Mouse (Mus musculus) urinary bladder, postnatal 25 days (tissue): ENCODE data around the gene Tac2.

ENCODE experiments used
- DNase-seq: peaks from one replicate; pipeline ENCODE4 v3.0.0; 2022; ENCODE audit warnings: low spot score

Tac2 gene

DNA sequence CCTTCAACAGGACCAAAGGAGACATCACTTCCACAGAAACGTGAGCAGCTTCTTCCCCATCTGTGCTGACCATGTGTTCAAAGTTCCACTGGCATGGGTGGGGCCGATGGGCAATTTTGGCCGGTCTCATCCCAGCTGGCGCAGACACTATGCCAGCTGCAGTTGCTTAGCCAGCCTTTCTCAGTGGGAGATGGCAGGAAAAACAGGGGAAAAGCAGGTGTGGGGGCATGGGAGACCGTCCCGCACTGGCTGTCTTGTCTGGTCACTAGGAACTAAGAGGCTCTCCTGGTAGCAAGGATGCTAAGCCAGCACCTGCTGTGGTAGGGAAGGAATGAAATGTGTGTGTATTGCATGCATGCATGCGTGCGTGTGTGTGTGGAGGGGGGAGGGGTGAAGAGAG, 4.2 kb downstream of the Tac2 start:
- DNase-seq = no peak

DNA sequence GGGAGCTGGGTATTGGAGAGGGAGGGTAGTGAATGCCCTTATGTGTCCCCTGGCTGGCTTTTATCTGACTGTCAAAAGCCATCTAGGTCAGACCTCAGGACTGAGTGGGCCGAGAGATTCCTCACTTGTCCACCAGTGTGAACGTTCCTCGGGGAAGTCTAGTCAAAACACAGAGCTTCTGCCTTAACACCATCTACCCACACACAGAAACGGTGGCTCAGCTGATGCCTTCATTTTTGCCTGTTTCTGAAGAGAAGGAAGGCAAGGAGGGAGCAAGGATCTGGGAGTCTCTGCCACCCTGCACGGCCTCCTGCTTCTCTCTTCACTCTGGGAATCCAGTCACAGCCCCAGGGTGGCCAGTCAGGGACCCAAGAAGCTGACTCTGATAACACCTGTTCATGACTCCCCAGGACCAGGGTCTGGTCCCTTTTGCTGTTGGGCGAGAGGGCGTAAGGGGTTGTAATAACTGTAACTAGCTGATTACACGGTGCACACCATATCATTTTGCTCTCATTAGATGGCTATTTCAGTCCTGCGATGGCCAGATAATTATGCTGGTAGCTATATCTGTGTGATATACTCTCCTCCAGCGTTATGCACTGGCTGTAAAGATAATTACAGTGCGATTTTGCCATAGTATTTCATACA, 6.1 kb downstream of the Tac2 start:
- no peak for DNase-seq

GRCm38 (mm10) chr10:127730933-127731310, 6.6 kb downstream of the Tac2 start:
- no peak for DNase-seq

DNA sequence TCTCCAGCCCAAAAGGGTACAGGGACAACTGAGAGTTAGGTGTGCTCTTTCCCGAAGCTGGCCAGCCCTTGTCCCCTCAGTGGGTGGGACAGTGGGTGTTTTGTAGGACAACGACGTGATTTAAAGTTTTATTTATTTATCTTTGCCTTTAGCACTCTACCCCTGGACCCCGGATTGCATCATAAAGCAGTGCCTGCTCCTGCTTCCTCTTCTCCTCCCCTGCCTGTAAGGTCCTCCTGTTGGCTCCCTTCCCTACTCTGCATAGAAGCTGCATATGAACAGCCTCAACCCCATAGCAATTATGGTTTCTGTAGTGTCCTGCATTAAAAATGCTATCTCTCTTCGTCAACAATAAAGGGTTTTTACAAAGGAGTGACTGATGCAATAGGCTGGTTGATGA, 7.1 kb downstream of the Tac2 start:
- no peak for DNase-seq

DNA sequence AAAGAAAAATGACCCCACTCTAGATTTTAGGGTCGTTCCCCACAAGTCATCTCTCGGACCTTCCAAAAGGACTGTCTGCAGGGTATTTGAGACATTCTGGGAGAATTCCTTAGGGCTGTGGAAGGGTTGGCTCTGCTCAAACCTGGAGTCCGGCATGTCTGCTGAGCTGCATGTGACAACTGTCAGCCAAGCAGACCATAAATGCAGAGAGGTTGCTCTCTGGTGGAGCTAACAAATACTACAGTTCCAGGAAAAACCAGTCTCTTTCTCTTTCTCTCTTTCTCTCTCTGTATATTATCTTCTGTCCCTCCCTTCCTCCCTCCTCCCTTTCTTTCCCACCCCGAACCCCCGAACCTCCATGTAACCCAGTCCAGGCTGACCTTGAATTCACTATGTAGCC, 10.2 kb downstream of the Tac2 start:
- no peak for DNase-seq

DNA sequence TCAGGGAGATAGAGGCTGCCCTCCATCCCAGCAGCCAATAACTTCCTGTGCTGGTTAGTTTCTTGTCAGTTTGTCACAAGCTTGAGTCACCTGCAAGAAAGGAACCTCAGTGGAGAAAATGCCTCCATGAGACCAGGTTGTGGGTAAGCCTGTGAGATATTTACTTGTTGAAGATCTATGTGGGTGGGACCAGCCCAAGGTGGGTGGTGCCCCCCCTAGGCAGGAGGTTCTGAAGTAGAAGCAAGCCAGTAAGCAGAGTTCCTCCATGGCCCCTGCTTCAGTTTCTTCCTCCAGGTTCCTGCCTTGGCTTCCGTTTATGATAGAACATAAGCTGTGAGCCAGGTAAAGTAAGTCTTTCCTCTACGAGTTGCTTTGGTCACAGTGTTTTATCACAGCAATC, 12.0 kb downstream of the Tac2 start:
- no peak for DNase-seq

DNA sequence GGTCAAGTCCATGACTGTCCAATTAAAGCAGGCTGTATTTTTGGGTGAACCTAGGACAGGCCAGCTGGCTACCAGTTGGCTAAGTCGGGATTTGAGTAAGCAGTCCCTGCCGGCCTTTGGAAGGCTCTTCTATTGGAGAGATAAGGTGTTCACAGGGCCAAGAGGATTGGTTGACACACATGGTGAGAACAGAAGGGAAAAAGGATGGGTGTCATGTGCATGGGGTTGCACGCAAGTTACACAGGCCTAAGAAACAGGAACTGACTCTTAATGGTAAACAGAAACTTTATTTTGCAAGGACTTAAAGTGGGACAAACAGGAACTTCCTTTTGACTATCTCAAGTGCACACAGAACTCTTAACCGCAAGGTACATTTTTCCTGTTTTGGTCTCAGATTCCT, 12.6 kb downstream of the Tac2 start:
- DNase-seq = no peak

GRCm38 (mm10) chr10:127737552-127737951, 13.3 kb downstream of the Tac2 start:
- no peak for DNase-seq

DNA sequence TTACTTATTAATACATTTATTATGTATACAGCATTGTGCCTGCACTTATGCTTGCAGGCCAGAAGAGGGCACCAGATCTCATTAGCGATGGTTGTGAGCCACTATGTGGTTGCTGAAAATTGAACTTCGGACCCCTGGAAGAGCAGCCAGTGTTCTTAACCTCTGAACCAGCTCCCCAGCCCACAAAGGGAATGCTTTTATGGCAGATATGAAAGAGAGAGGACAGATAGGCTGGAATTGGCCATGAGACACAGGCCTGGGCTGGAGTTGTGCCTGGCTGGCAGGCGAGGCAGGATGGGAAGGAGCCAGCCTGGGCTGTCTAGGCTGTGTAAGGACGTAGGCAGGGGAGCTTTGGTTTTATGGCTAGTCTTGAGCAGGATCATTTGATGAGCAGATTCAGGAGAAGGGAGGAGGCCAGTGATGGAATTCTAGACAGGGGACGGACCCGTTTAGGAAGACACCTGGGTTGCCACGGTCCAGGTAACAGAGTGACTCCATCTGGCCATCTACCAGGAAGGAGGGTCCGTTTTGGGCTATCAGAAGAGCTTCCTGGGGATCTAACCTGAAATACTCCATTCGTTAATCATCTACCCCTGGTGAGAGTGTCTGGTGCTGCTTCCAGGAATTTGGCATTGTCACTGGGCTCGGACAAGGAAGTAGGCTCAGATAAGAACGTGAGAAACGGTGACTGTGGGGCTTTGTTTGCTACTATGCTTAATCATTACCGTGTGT, 14.0 kb downstream of the Tac2 start:
- DNase-seq = peak; percentile 40

GRCm38 (mm10) chr10:127739083-127739660, 14.9 kb downstream of the Tac2 start, which contains the start of gene Zbtb39:
TSS of gene Zbtb39 (plus strand) at chr10:127739538.
- DNase-seq = peak; percentile 81

- peak; percentile 35 for DNase-seq
Observed at GRCm38 (mm10) chr10:127739661-127740161, 15.4 kb downstream of the Tac2 start.

GRCm38 (mm10) chr10:127744661-127745060, 20.4 kb downstream of the Tac2 start:
- DNase-seq = peak; percentile 29

GRCm38 (mm10) chr10:127745886-127746285, 21.6 kb downstream of the Tac2 start:
- no peak for DNase-seq

GRCm38 (mm10) chr10:127747254-127747653, 23.0 kb downstream of the Tac2 start:
- DNase-seq = no peak

- no peak for DNase-seq
Observed at GRCm38 (mm10) chr10:127748847-127749612, 24.8 kb downstream of the Tac2 start.

- no peak for DNase-seq
Observed at GRCm38 (mm10) chr10:127750136-127750777, 26.0 kb downstream of the Tac2 start.

DNA sequence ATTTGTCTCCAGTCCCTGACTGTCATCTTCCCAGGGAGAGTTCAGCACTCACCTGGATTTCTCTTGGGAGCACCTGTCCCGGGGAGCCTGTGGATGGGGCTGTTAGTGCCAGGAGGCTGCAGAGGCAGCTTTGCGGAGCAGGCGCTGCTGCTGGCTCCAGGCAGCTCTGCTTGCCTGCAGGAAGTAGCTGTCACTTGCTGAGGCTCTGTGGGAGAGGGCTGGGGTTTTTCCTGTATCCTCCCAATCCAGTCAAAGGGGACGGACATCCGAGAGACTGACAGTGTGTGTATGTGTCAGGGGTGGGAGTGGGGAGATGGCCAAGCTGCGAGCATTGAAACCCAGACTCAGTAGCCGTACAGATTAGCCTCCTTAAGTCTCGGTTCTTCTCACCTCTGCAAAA, 27.3 kb downstream of the Tac2 start, which contains the start of gene Gpr182:
TSS of gene Gpr182 (minus strand) at position 185 of the 400 bp plus-strand sequence.
- no peak for DNase-seq

DNA sequence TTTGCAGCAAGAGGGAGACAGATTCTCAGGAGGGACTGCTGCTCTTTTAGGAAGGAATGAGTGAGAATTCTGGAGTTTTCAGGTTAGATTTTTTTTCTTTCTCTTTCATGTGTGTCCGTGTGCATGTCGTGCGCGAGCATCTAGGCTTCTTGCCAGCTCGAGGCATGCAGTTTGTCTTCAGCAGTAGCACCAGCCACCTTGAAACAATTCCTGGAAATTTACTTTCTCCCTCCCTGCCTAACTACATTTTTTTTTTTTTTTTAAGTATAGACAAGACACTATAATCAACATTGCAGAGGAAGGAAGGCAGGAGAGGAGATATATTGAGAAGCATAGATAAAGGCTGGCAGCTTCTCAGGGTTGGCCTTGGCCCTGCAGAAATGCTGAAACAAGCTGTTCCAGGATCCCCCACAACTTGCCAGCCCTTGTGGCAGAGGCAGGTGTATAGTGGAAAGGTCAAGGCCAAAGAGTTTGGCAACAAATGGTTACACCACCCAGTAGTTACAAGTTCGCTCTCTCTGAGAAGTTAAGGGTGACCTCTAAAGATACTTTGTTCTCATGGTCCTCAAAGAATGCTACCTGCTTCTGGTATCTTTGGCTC, 30.4 kb downstream of the Tac2 start:
- DNase-seq = no peak

GRCm38 (mm10) chr10:127755246-127755645, 31.0 kb downstream of the Tac2 start:
- DNase-seq = no peak

DNA sequence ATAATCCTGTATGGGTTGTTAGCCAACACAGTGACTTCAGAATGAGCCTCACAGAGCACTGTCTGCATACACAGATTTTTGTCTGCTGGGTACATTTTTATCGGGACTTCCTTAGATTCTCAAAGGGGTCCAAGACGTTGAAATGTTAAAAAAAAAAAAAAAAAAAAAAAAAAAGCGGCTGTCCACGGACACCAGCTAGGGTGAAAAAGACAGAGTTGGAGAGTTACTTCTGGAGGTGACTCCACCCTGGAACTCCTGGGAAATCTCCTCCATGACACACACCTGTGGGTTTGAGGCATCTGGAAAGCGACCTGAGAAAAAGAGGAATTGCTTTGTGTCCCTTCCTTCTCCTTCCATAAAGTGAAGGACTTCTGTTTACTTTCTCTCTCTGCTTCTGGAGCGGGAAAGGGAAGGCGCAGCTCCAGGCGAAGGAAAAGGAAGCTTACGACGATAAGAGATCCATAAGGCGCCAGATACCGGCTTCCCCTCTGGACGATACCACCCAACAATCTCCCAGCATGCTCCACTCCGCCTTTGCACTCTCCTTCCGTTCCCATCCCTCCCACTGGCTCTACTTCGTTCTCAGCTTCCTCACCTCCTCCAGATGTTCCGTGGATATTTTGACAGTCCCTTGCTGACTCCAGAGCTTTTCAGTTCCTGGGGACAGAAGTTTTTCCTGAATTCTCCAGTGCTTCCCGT, 31.6 kb downstream of the Tac2 start:
- no peak for DNase-seq
